Mouse (Mus musculus) lung, embryonic 14.5 days (tissue): Measurements from ENCODE around the gene Fam208b. TPM values are rescaled to one million over a fixed set of nuclear protein-coding genes. Genes with fewer than 3 reads are reported as not detected.

Experiments used
- ATAC-seq: fragments of 200-750 bp; cut with Nextera tagmentation; 2 replicates; pipeline ENCODE4 v1.8.0; 2017; ENCODE audit warnings: mild to moderate bottlenecking, moderate TSS enrichment, moderate library complexity; ENCODE audit not compliant: insufficient read depth
- DNase-seq: peaks from one replicate; pipeline ENCODE4 v3.0.0-alpha.2; 2015
- H3K27ac ChIP-seq: fragments of 300-500 bp; sonication (generic); 2 replicates; pipeline ENCODE4 v1.5.1; 2014; ENCODE audit warnings: low read depth, mild to moderate bottlenecking, moderate library complexity
- H3K27me3 ChIP-seq: fragments of 300-500 bp; sonication (generic); 2 replicates; pipeline ENCODE4 v1.6.1; 2014; ENCODE audit warnings: low read length, control low read depth; ENCODE audit not compliant: insufficient read depth
- H3K36me3 ChIP-seq: fragments of 300-500 bp; sonication (generic); 2 replicates; pipeline ENCODE4 v1.6.1; 2014; ENCODE audit warnings: control low read depth; ENCODE audit not compliant: insufficient read depth
- H3K4me1 ChIP-seq: fragments of 300-500 bp; sonication (generic); 2 replicates; pipeline ENCODE4 v1.6.1; 2014; ENCODE audit warnings: antibody characterized with exemption, control low read depth; ENCODE audit not compliant: insufficient read depth
- H3K4me2 ChIP-seq: fragments of 300-500 bp; sonication (generic); 2 replicates; pipeline ENCODE4 v1.6.1; 2014; ENCODE audit warnings: mild to moderate bottlenecking
- H3K4me3 ChIP-seq: fragments of 300-500 bp; sonication (generic); 2 replicates; pipeline ENCODE4 v1.5.1; 2014; ENCODE audit warnings: low read depth, low read length
- H3K9ac ChIP-seq: fragments of 300-500 bp; sonication (generic); 2 replicates; pipeline ENCODE4 v1.6.1; 2014
- H3K9me3 ChIP-seq: fragments of 300-500 bp; sonication (generic); 2 replicates; pipeline ENCODE4 v1.6.1; 2016; ENCODE audit warnings: low read depth, low read length, control low read depth
- CTCF ChIP-seq: IDR thresholded peaks from 2 replicates; pipeline ENCODE4 v1.5.1; 2016; ENCODE audit warnings: antibody characterized with exemption, low read depth
- WGBS: fragments of 180-500 bp; shearing (Covaris S2); extraction: QIAGEN DNeasy Blood & Tissue Kit; methylation state at CpG from one replicate; pipeline ENCODE4 v1.1.7; 2014; 5-methylcytosine and 5-hydroxymethylcytosine counted together
- polyA plus RNA-seq: library from polyadenylated mRNA; unstranded; fragments of >200 nt; fragmentation: Nextera tagmentation; extraction: Ambion mirVana; gene quantifications from 2 replicates; pipeline ENCODE4 v1.2.1, GENCODE M21; 2014

Fam208b gene
- 17.8 and 18.4 TPM in 2 replicates for polyA plus RNA-seq

DNA sequence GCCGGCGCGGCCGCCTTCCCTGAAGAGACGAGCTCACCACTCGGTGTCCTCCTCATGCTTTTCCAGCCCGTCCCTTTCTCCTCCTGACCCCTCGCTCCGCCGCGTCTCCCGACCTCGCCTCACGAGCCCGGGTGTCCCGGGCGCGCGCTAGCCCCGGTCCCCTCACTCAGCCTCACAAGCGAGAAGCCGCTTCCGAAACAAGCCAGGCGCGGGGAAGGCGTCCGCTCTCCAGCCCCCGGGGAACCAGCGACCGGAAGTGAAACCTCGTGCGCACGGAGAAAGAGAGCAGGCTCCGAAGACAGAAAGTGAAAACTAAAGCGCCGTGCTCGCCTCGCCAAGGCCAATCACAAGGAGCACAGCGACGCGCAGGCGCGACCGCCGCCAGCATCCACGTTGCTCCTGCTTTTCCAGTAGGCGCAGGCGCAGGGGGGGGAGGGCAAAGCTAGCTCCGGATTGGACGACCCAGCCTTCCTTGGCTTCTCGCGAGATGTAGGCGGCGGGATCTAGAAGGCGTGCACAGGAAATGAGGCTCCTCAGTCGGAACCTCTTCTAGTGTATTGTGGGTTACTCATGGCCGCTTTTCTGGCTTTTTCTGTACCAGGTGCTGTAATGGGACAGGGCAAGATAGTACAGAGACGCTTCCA is at the start of gene Fam208b:
Fam208b (minus strand) TSS at position 314 of the 644 bp plus-strand sequence.
- peak within 1 kb of the TSS; percentile 86 for H3K9ac ChIP-seq
- H3K4me1 ChIP-seq: no peaks in the 10 kb centered on the region
- no peak for TF ChIP-seq CTCF
- WGBS: under 1% methylated on average over 58 of the region's 58 CpGs
- H3K9me3 ChIP-seq: peaks cover 5% of the 10 kb centered on the region; the same call in 1 of the 2 replicates
- no peaks in the 10 kb centered on the region for H3K27me3 ChIP-seq
- H3K4me3 ChIP-seq: peak within 1 kb of the TSS; percentile 94
- DNase-seq (peak; percentile 99), ATAC-seq (peak; percentile 99)
- H3K36me3 ChIP-seq: no peaks in the 10 kb centered on the region
- H3K27ac ChIP-seq: peak within 1 kb of the TSS; percentile 94
- peak within 1 kb of the TSS; percentile 75 for H3K4me2 ChIP-seq

GRCm38 (mm10) chr13:3659163-3660160 is 48.6 kb upstream of the Fam208b start:
- H3K9me3 ChIP-seq: no peaks in the 10 kb centered on the region

DNA sequence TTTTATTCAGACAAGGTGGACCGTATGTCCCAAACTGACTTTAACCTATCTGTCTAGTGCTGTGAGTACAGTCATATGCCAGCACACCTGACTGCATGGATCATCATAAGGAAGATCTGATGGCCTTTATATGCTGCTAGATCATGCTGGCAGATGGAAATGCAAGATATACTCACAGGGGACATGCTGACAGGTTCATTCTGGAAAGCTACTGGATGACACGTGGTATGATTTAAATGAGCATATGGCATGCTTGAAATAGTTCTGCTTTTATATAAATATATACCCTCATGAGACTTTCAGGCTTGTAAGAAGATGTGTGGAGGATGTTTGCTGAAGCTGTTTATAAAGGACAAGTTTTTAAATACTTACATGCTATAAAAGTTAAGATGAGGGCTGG is 43.5 kb upstream of the Fam208b start:
- Histone ChIP-seq H3K4me2 (no peak overlapping the region), H3K4me3 (no peak overlapping the region), H3K4me1 (no peaks in the 10 kb centered on the region), H3K36me3 (0 out of 2 replicates have a peak, but pooled peaks cover 7% of the 10 kb centered on the region), H3K27ac (no peak overlapping the region), H3K9me3 (no peaks in the 10 kb centered on the region), H3K27me3 (no peaks in the 10 kb centered on the region), H3K9ac (no peak overlapping the region)
- 82% methylated on average over 2 of the region's 2 CpGs for WGBS
- DNase-seq (no peak), ATAC-seq (no peak)
- TF ChIP-seq CTCF: no peak

More at GRCm38 (mm10) chr13:3659163-3660160, 48.6 kb upstream of the Fam208b start:
- Histone ChIP-seq H3K27me3 (no peaks in the 10 kb centered on the region), H3K4me2 (no peak overlapping the region), H3K4me3 (no peak overlapping the region), H3K36me3 (no peaks in the 10 kb centered on the region), H3K9ac (no peak overlapping the region), H3K4me1 (no peaks in the 10 kb centered on the region), H3K27ac (no peak overlapping the region)
- 54% methylated on average over 16 of the region's 16 CpGs for WGBS
- ATAC-seq (no peak), DNase-seq (no peak)
- TF ChIP-seq CTCF: no peak

DNA sequence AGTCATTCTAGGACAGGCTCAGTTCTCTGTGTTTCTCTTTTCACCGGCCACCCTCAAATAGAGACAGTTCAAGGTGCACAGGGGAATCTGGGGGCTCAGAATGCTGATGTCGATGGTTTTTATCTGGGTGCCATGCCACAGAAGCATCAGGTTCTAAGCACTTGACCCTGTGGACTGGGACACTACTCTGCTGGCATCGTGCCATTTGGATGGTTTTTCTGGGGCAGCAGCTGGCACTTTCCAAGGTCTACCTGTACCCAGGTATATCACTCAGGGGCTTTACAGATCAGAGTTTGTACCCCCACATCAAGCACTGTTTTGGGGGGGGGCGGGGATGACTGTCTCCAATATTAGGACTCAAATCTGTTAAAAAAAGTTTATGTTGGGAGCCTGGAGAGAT is 39.7 kb upstream of the Fam208b start:
- Histone ChIP-seq H3K4me1 (no peaks in the 10 kb centered on the region), H3K36me3 (0 out of 2 replicates have a peak, but pooled peaks cover 7% of the 10 kb centered on the region), H3K4me3 (no peak overlapping the region), H3K9me3 (no peaks in the 10 kb centered on the region), H3K27me3 (no peaks in the 10 kb centered on the region), H3K9ac (no peak overlapping the region), H3K4me2 (no peak overlapping the region), H3K27ac (no peak overlapping the region)
- TF ChIP-seq CTCF: no peak
- DNase-seq: no peak
- 88% methylated on average over 4 of the region's 4 CpGs for WGBS
- no peak for ATAC-seq

DNA sequence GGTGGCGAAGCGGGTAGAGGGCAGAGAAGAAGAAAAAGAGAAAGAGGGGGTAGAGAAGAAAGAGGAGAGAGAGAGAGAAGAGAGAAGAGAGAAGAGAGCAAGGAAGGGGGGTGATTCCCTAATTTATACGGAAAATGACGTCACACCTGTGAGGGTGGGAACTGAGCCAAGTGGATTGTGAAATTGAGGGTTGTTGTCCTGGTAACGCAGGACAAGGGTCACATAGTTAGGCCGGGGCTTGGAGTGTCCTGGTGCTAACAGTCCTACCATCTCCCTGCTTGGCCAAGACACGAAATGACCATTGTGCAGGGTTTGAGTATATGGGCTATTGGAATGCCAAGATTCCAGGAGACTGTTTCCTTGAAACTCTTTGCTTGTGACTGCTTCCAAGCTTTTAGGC is 35.7 kb upstream of the Fam208b start:
- DNase-seq (no peak), ATAC-seq (no peak)
- no peaks in the 10 kb centered on the region for H3K4me1 ChIP-seq
- H3K9me3 ChIP-seq: no peaks in the 10 kb centered on the region
- H3K4me3 ChIP-seq: no peak overlapping the region
- WGBS: 76% methylated on average over 7 of the region's 7 CpGs
- TF ChIP-seq CTCF: no peak
- H3K27me3 ChIP-seq: no peaks in the 10 kb centered on the region
- no peak overlapping the region for H3K9ac ChIP-seq
- H3K36me3 ChIP-seq: 0 out of 2 replicates have a peak, but pooled peaks cover 7% of the 10 kb centered on the region
- no peak overlapping the region for H3K4me2 ChIP-seq
- H3K27ac ChIP-seq: no peak overlapping the region

- Histone ChIP-seq H3K27me3 (no peaks in the 10 kb centered on the region), H3K4me1 (no peaks in the 10 kb centered on the region), H3K9me3 (no peaks in the 10 kb centered on the region), H3K27ac (no peak overlapping the region), H3K4me2 (no peak overlapping the region), H3K4me3 (no peak overlapping the region), H3K36me3 (0 out of 2 replicates have a peak, but pooled peaks cover 7% of the 10 kb centered on the region), H3K9ac (no peak overlapping the region)
- ATAC-seq (no peak), DNase-seq (no peak)
- WGBS: 49% methylated on average over 3 of the region's 3 CpGs
- no peak for TF ChIP-seq CTCF
These were observed 35.0 kb upstream of the Fam208b start for GRCm38 (mm10) chr13:3645919-3646318.

DNA sequence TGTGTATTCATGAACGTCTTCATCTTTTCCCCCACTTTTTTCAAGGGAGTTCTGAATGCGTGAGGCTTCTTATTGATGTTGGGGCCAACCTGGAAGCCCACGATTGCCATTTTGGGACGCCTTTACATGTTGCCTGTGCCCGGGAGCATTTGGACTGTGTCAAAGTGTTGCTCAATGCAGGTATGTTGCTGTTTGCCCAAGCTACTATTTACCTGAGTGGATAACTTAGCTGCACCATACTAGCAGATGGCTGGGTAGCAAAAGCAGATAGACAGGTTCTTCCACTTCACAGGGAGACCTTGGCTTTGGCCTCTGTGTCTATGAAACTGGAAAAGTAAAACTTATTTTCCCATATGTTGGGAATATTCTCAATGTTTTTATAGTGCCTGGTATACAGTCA is 34.0 kb upstream of the Fam208b start:
- no peak overlapping the region for H3K4me3 ChIP-seq
- H3K4me1 ChIP-seq: no peaks in the 10 kb centered on the region
- no peak for TF ChIP-seq CTCF
- no peak overlapping the region for H3K27ac ChIP-seq
- peak; percentile 73 for DNase-seq
- H3K4me2 ChIP-seq: no peak overlapping the region
- no peaks in the 10 kb centered on the region for H3K9me3 ChIP-seq
- 74% methylated on average over 5 of the region's 5 CpGs for WGBS
- ATAC-seq: peak; percentile 68; the same call in 1 of the 2 replicates
- H3K9ac ChIP-seq: no peak overlapping the region
- H3K27me3 ChIP-seq: no peaks in the 10 kb centered on the region
- H3K36me3 ChIP-seq: no peaks in the 10 kb centered on the region
